Mouse (Mus musculus): Measurements from ENCODE around the gene Tnfrsf26.
"Not testable (repeated sequence)": the region's sequence is repeated elsewhere in the genome, so short reads cannot be mapped to it uniquely, and the experiment has no call there.

Tnfrsf26 gene

DNA sequence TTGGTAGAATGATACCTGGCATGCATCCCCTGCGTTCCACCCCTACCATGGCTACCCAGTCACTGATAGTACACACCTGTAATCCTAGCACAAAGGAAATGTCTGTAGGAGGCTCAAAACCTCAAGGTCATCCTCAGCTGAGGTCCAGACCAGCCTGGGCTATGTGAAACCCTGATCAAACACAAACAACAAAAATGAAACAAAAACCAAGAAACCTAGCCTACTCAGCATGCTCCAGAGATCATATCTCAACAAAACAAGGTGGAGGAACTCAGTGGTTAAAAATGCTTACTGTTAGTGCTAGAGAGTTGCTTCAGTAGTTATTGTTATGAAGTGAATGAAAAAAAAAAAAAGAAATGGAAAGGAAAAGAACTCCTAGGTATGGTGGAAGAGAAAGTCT is at the start of gene Tnfrsf26:
Gene Tnfrsf26, minus strand, starts transcription at position 183 of the 400 bp plus-strand sequence.
- DNase-seq (ENCODE audit: low read depth, low spot score), result no peak

DNA sequence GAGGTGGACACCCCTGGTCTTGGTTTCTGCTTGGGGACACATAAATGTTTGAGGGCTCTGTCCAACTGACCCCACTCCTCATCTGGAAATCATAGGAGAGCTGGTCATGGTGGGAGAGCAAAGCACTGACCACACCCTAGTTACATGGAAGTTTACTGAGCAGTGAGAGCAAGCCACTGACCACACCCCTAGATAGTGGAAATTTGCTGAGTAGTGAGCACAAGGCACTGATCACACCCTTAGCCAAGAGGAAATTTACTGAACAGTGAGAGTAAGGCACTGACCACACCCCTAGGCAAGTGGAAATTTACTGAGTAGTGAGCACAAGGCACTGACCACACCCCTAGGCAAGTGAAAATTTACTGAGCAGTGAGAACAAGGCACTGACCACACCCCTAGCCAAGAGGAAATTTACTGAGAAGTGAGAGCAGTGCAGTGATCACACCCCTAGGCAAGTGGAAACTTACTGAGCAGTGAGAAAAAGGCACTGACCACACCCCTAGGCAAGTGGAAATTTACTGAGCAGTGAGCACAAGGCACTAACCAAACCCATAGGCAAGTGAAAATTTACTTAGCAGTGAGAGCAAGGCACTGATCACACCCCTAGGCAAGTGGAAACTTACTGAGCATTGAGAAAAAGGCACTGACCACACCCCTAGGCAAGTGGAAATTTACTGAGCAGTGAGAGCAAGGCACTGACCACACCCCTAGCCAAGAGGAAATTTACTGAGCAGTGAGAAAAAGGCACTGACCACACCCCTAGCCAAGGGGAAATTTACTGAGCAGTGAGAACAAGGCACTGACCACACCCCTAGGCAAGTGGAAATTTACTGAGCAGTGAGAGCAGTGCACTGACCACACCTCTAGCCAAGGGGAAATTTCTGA is 38.1 kb upstream of the Tnfrsf26 start:
- peak; percentile 54 for DNase-seq (ENCODE audit: low read depth, low spot score)

DNA sequence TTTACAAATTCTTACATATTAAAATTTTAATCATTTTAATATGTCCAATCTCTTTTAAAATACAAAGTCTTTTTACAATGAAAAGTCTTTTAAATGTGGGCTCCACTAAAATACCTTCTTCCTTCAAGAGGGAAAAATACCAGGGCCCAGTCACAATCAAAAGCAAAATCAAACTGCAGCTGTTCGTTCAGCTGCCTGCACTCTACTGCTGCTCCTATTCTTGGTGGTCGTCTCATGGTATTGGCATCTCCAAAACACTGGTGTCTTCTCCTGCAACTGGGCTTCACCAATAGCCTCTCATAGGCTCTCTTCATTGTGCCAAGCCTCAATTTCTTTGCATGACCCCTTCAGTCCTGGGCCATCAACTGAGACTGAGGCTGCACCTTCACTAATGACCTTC is 34.9 kb upstream of the Tnfrsf26 start:
- no peak for DNase-seq (ENCODE audit: low read depth, low spot score)

DNA sequence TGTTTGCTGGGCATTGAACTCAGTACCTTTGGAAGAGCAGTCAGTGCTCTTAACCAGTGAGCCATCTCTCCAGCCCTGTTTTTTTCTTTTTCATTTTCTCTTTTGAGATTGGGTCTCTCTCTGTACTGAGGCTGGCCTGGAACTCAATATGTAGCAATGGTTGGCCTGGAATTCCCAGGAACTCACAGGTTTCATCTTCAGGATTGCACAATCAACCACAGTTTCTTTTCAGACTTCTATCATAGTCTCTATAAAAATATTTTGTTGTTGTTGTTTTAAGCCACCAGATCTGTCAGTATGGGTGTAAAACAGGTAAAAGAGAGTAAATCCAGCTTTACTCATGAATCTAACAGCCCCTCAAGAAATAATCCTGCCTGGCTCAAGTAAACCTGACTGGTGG is 32.3 kb upstream of the Tnfrsf26 start:
- no peak for DNase-seq (ENCODE audit: low read depth, low spot score)

DNA sequence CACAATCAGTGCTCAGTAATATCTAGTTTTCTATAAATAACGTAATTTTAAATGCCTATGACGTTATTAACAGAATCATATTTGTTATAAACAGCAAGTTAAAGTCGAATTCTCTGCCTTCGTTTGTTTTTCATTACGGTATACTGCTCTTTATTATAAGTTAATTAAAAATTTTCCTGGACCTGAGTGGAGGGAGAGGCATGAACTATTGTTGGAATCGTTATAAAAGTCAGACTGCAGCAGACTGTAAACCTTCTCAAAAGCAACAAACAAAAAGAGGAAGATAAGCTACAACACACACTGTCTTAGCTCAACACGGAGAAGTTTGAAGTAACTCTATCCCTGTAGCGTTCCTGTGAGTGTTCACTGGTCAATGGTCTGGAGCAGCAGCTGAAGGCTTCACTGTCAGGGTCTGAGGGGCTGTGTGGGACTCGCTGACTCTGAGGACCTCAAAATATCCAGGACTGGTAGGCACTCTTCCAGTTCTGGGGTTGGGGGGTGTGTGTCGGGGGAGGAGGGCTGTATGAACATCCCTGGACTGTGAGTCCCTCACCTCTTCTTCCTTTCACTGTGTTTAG is 21.3 kb upstream of the Tnfrsf26 start:
- not testable (repeated sequence) for DNase-seq (ENCODE audit: low read depth, low spot score)

DNA sequence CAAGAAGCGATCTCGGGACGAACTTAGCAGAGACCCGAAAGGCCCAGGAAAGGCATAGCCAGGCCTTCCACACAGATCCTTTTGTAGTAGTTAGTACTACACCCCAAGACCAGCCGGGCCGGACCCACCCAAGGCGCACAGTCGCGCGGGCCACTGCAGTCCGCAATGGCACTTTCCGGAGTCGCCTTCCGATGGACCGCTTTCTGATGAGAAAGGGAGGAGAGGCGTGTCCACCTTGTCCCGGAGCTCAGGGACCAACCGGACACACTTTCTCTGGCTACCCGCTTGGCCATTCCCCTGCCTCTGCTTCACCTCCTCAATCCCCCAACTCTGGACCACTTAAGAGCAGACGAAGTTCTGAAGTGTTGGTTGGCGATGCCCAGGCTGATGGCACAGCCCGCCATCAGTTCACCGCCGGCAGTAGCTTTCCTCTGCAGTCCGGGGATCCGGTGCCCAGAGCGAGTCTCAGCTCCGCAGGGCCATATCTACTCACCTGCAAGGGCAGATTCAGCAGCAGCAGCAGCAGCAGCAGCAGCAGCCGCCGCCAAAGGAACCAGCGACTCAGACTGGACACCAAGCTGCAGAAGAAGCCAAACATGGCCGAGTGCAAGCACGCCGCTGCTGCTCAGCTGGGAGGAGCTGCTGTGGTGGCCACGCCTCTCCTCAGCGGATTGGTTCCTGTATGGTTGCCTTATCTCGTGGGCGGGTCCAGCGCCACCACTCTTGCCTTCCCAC is 20.7 kb upstream of the Tnfrsf26 start, which contains the start of gene Tnfrsf22:
Gene Tnfrsf22, minus strand, starts transcription at position 628 of the 735 bp plus-strand sequence.
- DNase-seq (ENCODE audit: low read depth, low spot score), result peak; percentile 93

DNA sequence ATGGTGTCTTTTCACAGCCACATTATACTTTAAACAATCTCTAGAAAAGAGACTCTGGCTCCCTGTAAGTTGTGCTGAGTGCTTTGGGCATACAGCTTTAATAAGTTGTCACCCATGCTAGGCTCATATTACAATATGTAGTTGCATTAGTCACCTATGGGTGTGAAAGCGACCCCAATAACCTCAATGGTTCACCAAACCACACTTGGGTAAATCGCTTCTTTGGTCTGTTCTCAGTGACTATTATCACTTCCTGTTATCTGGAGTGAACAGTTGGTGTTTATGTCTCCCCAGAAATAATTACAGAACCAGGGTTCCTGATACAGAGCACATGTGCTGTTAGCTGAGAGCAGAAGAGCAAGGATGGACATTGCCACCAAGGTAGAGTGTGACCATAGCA is 15.4 kb upstream of the Tnfrsf26 start:
- DNase-seq (ENCODE audit: low read depth, low spot score), result not testable (repeated sequence)

DNA sequence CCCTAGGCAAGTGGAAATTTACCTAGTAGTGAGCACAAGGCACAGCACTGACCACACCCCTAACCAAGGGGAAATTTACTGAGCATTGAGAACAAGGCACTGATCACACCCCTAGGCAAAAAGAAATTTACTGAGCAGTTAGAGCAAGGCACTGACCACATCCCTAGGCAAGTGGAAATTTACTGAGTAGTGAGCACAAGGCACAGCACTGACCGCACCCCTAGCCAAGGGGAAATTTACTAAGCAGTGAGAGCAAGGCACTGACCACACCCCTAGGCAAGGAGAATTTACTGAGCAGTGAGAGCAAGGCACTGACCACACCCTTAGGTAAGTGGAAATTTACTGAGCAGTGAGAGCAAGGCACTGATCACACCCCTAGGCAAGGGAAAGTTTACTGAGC is 8.2 kb upstream of the Tnfrsf26 start:
- DNase-seq (ENCODE audit: low read depth, low spot score), result no peak

DNA sequence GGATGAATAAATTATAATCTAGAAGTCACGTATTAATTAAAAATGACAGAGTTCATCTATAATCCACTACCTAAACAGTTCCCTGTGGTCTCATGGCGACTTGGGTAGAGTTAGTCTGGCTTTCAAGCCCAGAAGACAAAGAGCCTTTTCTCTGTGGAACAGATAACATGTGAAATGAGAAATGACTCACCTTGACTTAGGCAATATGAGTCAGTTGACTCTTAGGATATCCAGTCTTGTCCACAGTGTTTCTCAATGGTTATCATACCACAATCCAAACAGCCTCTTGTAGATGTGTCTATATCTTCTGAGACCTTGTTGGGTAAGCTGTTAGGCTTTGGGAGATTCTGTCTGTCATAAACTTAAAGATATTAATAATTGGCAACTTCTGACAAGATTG is 3.0 kb upstream of the Tnfrsf26 start:
- no peak for DNase-seq (ENCODE audit: low read depth, low spot score)

DNA sequence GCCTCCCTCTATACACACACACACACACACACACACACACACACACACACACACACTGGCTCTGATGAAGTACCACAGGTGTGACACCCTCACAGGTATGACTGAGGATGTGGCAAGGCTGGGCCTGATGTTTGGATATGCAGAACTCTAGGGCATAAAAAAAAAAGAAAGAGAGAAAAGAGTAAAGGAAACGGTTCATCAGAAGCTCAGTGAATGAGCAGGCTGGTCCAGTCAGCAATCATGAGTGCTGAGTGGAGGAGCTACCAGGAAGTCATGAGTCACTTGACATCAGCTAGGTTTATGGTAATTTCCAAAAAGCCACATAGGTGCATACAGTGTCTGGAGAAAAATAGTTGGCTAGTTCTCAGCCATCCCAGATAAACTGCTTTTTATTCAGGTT is 979 bp upstream of the Tnfrsf26 start:
- no peak for DNase-seq (ENCODE audit: low read depth, low spot score)

DNA sequence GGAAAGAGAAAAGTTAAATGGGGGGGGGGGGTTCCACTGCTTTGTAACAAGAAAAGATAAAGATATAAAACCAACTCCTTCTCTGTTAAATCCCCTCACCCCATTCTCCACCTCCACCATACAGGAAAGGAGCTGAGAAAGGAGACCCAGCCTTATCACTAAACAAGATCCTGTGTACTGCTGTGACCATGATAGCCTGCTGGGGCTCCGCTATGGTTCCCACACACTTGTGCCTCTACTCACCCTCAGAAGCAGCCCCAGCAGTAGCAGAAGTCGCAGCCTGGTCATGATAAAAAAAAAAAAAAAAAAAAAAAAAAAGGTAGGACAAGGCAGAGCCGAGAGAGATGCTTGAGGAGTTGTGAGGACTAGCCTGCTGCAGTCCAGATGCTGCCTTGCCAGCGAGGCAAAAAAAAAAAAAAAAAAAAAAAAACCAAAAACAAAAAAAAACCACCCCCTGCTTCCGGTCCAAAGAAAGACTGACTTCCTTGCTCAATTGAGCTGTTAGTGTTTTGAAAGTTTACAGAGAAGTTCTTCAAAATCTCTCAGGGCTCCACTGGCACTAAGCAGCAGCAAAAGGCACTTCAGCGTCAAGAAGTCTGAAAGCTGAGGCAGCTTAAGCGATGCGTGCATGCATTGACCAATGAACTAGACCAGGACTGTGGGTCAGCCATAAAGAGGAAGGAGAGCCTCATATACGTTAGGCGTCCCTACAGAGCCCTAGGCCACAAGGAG is 801 bp downstream of the Tnfrsf26 start:
- peak; percentile 75 for DNase-seq (ENCODE audit: low read depth, low spot score)

DNA sequence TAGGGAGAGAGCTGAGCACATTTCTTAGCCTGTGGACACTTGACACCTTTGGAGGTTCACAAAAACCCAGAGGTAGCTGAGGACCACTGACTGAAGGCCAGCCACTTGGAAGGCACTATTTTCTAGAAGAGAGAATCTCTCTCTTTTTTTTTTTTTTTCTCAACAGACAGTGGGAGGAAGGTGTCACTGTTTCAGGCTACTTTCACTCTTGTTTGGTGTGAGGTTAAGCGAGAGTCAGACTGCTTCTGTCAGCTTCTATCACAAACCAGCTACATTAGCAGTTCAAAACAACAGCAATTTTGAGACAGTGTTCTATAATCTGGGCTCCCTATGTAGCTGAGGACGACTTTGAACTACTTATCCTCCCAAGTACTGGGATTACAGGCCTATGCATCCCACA is 2.3 kb downstream of the Tnfrsf26 start:
- DNase-seq (ENCODE audit: low read depth, low spot score), result no peak

DNA sequence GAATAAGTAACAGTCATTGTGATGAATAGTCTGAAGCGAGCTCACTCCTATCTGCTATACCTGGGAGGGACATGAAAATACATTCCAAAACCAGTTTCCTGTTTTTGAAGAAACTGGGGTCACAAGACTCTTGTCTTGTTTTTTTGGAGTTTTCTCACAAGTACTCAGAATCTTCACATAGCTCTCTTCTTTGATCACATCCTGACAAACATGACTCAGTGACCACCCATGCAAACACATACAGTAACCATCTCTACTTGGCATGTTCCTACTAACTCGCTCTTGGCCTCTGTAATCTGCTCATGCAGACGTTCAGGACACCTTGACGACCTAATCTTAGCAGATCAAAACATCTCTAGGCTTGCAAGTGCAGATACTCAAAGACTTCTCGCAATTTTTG is 3.4 kb downstream of the Tnfrsf26 start:
- DNase-seq (ENCODE audit: low read depth, low spot score), result no peak

DNA sequence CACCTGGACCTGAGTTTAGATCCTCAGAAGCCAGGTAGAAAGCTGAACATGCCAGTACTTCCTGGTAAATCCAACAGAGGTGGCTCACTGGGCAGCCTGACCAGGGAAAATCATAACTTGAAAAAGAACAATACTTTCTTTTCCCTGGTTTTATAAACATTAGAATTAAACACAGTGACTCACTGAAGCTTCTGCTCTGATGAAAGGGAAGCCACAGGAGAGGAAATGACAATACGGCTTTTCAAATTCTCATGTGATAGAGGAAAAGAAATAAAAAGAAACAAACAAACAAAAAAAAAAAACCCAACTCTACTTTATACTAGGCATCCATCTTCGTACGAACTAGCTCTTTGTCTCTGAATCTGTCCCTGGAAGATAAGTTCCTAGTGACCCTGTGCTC is 4.0 kb downstream of the Tnfrsf26 start:
- no peak for DNase-seq (ENCODE audit: low read depth, low spot score)

DNA sequence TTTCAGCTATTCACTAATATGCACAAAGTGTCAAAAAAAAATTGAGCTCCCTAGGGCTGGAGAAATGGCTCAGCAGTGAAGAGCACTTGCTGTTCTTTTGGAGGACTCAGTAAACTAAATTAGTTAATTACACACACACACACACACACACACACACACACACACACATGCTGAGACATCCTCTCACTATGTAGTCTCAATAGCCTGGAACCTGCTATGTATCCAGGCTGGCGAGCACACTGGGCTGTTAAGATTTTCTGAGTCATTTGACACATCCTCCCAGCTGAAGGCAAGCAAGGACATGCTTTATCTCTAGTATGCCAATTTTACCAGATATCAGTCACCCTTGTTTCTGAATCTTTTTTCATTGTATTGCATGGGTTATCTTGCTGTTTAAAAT is 7.6 kb downstream of the Tnfrsf26 start:
- DNase-seq (ENCODE audit: low read depth, low spot score), result no peak

DNA sequence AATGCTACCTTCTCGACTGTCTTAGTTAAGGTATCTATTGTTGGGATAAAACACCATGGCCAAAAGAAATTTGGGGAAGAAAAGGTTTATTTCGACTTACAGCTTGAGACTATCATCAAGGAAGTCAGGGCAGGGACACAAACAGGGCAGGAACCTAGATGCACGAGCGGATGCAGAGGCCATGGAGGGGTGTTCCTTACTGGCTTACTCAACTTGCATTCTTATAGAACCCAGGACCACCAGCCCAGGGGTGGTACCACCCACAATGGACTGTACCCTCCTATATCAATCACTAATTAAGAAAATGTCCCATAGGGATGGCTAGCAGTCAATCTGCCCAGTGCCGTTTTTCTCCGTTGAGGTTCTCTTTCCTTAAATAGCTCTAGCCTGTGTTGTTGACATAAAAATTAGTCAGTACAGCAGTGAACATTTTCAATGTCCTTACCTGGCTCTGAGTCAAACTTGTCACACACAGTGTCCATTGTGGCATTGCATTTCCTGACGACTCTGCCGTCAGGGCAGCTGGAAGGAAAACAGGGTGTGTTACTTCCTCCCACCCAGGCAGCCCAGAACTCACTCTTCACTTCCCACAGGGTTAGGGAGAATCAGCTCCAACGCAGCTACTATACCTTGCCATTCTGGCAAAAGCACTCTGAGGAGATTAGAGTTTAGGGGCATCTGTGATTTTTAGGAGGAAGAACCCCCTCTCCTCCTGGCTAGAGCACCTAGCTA is 14.0 kb downstream of the Tnfrsf26 start:
- DNase-seq (ENCODE audit: low read depth, low spot score), result no peak

DNA sequence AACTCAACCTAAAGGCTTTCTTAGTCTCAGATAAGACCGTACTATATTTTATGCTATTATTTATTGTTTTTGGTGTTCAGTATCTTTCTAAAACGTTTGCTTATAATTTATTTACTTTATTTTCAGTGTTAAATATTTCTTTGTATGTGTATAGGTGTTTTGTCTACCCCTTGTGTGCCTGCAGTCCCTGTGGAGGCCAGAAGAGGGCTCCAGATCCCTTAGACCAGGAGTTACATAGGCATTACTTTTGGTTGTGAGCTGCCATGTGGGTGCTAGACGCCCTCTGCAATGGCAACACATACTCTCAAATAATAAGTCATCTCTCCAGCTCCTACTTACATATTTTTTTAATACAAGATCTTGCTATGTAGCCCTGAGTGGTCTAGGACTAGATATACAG is 16.3 kb downstream of the Tnfrsf26 start:
- peak; percentile 56 for DNase-seq (ENCODE audit: low read depth, low spot score)

DNA sequence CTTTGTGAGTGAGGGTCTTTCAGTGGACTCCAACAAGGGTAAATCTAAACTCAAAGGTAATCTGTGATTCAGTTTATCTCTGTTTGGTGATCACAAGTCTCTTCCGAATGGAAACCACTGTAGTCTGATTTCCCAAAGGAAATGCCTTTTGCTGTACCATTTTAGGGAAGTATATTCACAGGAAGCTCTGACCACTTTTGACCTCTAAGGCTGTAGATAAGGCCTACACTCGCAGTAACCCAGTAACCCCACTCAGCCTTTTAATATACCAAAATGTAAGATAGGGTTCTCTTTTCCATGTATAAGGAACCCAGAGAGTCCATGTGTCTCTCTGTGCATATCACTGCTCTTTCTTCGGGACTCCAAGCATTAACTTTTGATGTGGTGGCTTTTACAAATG is 23.2 kb downstream of the Tnfrsf26 start:
- no peak for DNase-seq (ENCODE audit: low read depth, low spot score)

DNA sequence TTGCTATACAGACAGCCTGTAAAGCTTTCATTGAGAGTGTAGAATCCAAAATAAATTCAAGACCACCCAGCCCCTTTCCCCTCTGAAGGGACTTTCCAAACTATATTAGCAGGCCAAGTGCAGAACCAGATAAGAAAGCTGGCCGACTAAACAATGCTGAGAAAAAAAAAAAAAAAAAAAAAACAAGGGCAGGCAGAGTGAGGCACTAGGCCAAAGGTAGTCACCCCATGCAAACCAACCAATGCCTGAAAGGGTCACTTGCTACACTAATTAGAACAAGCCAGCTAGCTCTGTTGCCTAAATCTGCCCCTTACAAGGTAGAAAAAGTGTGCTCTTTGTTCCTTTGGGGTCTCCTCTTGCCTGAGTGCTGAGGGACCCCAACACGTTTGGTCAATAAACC is 23.6 kb downstream of the Tnfrsf26 start:
- DNase-seq (ENCODE audit: low read depth, low spot score), result no peak

DNA sequence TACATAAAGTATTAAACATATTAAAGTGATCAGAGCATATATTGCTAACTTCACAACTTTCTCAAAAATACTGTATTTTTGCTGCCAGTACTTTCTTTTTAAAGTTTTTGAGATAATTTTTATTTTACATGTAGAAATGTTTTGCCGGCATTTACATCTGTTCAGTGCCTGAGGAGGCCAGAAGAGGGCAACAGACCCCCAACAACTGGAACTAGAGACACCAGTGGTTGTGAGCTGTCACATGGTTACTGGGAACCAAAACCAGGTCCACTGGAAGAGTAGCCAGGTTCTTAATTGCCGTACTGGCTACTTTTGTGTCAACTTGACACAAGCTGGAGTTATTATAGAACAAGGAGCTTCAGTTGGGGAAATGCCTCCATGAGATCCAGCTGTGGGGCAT is 26.8 kb downstream of the Tnfrsf26 start:
- peak; percentile 60 for DNase-seq (ENCODE audit: low read depth, low spot score)

DNA sequence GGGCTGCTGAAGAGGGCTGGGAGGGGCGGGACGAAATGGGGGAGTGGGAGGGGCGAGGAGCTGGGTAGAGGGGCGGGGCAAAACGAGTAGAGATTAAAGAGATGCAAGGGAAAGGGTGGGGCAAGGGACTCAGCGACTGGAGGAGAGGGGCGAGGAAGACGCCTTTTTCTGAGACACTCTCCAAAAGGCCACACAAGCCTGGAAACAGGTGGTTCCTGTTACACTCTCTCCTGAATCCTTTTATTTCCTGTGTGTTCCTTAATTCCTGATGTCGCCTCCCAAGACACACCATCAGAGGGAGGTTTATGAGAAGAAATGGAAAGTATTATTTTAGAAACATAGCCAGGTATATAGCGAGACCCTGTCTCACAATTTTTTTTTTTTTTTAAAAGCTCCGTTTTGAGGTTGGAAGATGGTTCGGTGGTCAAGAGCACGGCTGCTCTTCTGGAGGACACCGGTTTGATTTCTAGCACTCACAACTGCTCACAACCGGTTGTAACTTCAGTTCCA is 28.2 kb downstream of the Tnfrsf26 start:
- no peak for DNase-seq (ENCODE audit: low read depth, low spot score)

Measured in A20 (cell line).